ENCODE assay signal across 8 mouse cellular contexts in the genomic region with DNA sequence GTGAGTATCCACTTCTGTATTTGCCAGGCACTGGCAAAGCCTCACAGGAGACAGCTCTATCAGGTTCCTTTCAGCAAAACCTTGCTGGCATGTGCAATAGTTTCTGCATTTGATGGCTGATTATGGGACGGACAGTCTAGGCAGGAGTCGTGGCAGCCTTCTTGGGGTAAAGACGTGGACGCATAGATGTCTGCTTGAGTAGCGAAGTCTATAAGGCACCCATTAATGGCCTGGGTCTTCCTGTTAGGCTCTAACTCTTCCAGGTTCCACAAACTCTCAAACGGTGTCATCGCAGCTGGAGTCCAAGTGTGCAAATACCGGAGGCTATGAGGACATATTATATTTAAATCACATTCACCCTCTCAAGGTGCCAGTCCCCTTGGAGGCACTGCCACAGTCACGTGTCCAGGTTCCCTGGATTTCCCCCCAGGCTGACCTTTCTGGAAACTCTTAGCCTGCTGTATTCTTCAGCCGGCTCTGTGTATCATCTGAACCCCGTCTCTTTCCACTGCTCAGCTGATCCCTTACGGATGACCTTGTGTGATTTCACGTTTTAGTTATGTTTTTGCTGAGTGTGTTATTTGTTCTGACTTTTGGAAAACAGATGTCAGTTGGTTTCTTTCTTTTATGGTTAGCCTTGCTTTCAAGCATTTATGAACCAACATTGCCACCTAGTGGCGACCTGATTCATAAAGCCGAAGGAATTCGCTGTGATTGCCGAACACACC.
A peak's percentile ranks its signal among the peaks of the same experiment; 100 is the strongest.
DNase-seq lines count a peak whose midpoint lies in the region; ATAC-seq lines count a peak whose summit lies in the region.

No protein-coding gene starts in this region.

- 55% methylated on average over 17 of the region's 17 CpGs for WGBS in forebrain, embryonic 13.5 days

- H3K27me3 ChIP-seq in forebrain, embryonic 13.5 days = peaks cover 2% of the 10 kb centered on the region; the same call in 1 of the 2 replicates

- peak overlapping the region; percentile 52 for H3K4me2 ChIP-seq in forebrain, embryonic 13.5 days

- intact Hi-C loops in heart, postnatal 10 days (cut with DNase I) = loop anchor here (5.0 kb wide), 1 partner anchor 1805 kb away; no protein-coding TSS in a partner anchor

- H3K36me3 ChIP-seq in forebrain, embryonic 13.5 days (ENCODE audit: poor library complexity, severe bottlenecking) = no peaks in the 10 kb centered on the region

- peak overlapping the region; percentile 15; the same call in 1 of the 2 replicates for H3K4me3 ChIP-seq in forebrain, embryonic 13.5 days

- H3K9me3 ChIP-seq in forebrain, embryonic 13.5 days (replicated peaks) = no peaks in the 10 kb centered on the region

- peak; percentile 39 for DNase-seq in ES-CJ7 (ENCODE audit: low read depth, low spot score)
- DNase-seq in c-Kit-positive CD71-positive TER-119-negative erythroid progenitor cells, embryonic 14.5 days (ENCODE audit: low read depth) = peak; percentile 22
- peak; percentile 82 to 91 for DNase-seq in heart, postnatal 10 days
- DNase-seq in kidney, postnatal 25 days = peak; percentile 68 to 91
- DNase-seq in lung, adult 18-20 months = peak; percentile 53 to 66
- DNase-seq in ovary, postnatal 10 days (ENCODE audit: low spot score) = peak; percentile 48
- DNase-seq in thymus, postnatal 0 days (ENCODE audit: low spot score) = peak; percentile 76

- H3K9ac ChIP-seq in forebrain, embryonic 13.5 days = peak overlapping the region; percentile 53; the same call in 1 of the 2 replicates

- H3K27ac ChIP-seq in forebrain, embryonic 13.5 days = no peak overlapping the region

- no peaks in the 10 kb centered on the region for H3K4me1 ChIP-seq in forebrain, embryonic 13.5 days

- peak; percentile 69 for ATAC-seq in forebrain, embryonic 13.5 days

Comparison
In these comparisons a context has a peak if more than half of its experiments do, and no peak if none do; other contexts are left out.
1. DNase-seq: peak in every context shown above with its lines; median percentile 86 in heart, postnatal 10 days; 80 in kidney, postnatal 25 days; 76 in thymus, postnatal 0 days; 60 in lung, adult 18-20 months; 48 in ovary, postnatal 10 days; 39 in ES-CJ7; 22 in c-Kit-positive CD71-positive TER-119-negative erythroid progenitor cells, embryonic 14.5 days.